Mouse (Mus musculus) bone marrow macrophage, adult 2 months (primary cell): Measurements from ENCODE around the gene Olfr516. TPM values are rescaled to one million over a fixed set of nuclear protein-coding genes. Genes with fewer than 3 reads are reported as not detected.
"Not testable (repeated sequence)": the region's sequence is repeated elsewhere in the genome, so short reads cannot be mapped to it uniquely, and the experiment has no call there.

Experiments used
- H3K27ac ChIP-seq: 2 replicates; pipeline ENCODE4 v1.5.1; 2012; ENCODE audit warnings: low read depth, low read length; ENCODE audit not compliant: insufficient read depth
- H3K4me1 ChIP-seq: 2 replicates; pipeline ENCODE4 v1.6.1; 2012; ENCODE audit warnings: low read length; ENCODE audit not compliant: control insufficient read depth, insufficient read depth
- H3K4me3 ChIP-seq: 2 replicates; pipeline ENCODE4 v1.5.1; 2012; ENCODE audit warnings: mild to moderate bottlenecking, low read length, moderate library complexity; ENCODE audit not compliant: insufficient read depth
- CTCF ChIP-seq: IDR thresholded peaks from 2 replicates; pipeline ENCODE4 v1.5.1; 2012; ENCODE audit warnings: low read depth, mild to moderate bottlenecking, low read length, moderate library complexity
- POLR2A ChIP-seq: IDR thresholded peaks from 2 replicates; pipeline ENCODE4 v1.6.1; 2012; ENCODE audit warnings: mild to moderate bottlenecking, low read depth, low read length, borderline replicate concordance
- polyA plus RNA-seq: library from polyadenylated mRNA; stranded (reverse); fragments of >200 nt; gene quantifications from 2 replicates; pipeline ENCODE4 v1.2.4, GENCODE M21; 2012; ENCODE audit not compliant: missing spikeins, insufficient read depth, insufficient read length

The Olfr516 gene
- not detected in 2 replicates for polyA plus RNA-seq

GRCm38 (mm10) chr7:108850429-108850828 lies at the start of gene Olfr516:
Gene Olfr516, minus strand, starts transcription at chr7:108850529.
- Histone ChIP-seq H3K4me3 (no peak within 1 kb of the TSS), H3K27ac (no peak within 1 kb of the TSS), H3K4me1 (no peaks in the 10 kb centered on the region)
- TF ChIP-seq CTCF: no peak
- no peak for TF ChIP-seq POLR2A

GRCm38 (mm10) chr7:108894320-108894719 lies 44.0 kb upstream of the Olfr516 start, which contains the start of gene Olfr519:
Gene Olfr519, minus strand, starts transcription at chr7:108894420.
- TF ChIP-seq POLR2A (no peak), CTCF (no peak)
- H3K4me1 ChIP-seq: no peaks in the 10 kb centered on the region
- no peak within 1 kb of the TSS for H3K27ac ChIP-seq
- no peak within 1 kb of the TSS for H3K4me3 ChIP-seq

- Histone ChIP-seq H3K4me3 (no peak within 1 kb of the TSS), H3K27ac (no peak within 1 kb of the TSS), H3K4me1 (no peaks in the 10 kb centered on the region)
- no peak for TF ChIP-seq POLR2A
- TF ChIP-seq CTCF: no peak
These were observed 34.6 kb upstream of the Olfr516 start, which contains the start of gene Olfr518 for GRCm38 (mm10) chr7:108884906-108885305. Gene Olfr518, minus strand, starts transcription at chr7:108885006.

GRCm38 (mm10) chr7:108872279-108872678 lies 21.9 kb upstream of the Olfr516 start, which contains the start of gene Olfr517:
Gene Olfr517, minus strand, starts transcription at chr7:108872379.
- no peak within 1 kb of the TSS for H3K4me3 ChIP-seq
- TF ChIP-seq POLR2A: no peak
- no peak for TF ChIP-seq CTCF
- H3K27ac ChIP-seq: no peak within 1 kb of the TSS

GRCm38 (mm10) chr7:108825897-108826296 lies 24.4 kb downstream of the Olfr516 start, which contains the start of gene Olfr514:
Gene Olfr514, minus strand, starts transcription at chr7:108825997.
- no peaks in the 10 kb centered on the region for H3K4me1 ChIP-seq
- H3K4me3 ChIP-seq: no peak within 1 kb of the TSS
- TF ChIP-seq POLR2A: no peak
- no peak for TF ChIP-seq CTCF
- no peak within 1 kb of the TSS for H3K27ac ChIP-seq

More at GRCm38 (mm10) chr7:108872279-108872678, 21.9 kb upstream of the Olfr516 start, which contains the start of gene Olfr517:
- H3K4me1 ChIP-seq: no peaks in the 10 kb centered on the region

GRCm38 (mm10) chr7:108814593-108815215 lies 35.6 kb downstream of the Olfr516 start:
- not testable (repeated sequence) for H3K27ac ChIP-seq, H3K4me3 ChIP-seq, H3K4me1 ChIP-seq

GRCm38 (mm10) chr7:108797205-108797933 lies 53.0 kb downstream of the Olfr516 start:
- Histone ChIP-seq H3K4me3 (no peak overlapping the region), H3K27ac (no peak overlapping the region), H3K4me1 (no peaks in the 10 kb centered on the region)
- TF ChIP-seq CTCF (no peak), POLR2A (no peak)

Other genes with a start within 250 kb of the Olfr516 start
- gene Olfr506, start 239.7 kb downstream of the Olfr516 start, polyA plus RNA-seq: not detected in 2 replicates
- not detected in 2 replicates for gene Olfr507, start 228.7 kb downstream of the Olfr516 start, polyA plus RNA-seq
- not detected in 2 replicates for gene Olfr508, start 220.5 kb downstream of the Olfr516 start, polyA plus RNA-seq
- not detected in 2 replicates for gene Olfr509, start 198.6 kb downstream of the Olfr516 start, polyA plus RNA-seq
- gene Olfr510, start 184.1 kb downstream of the Olfr516 start, polyA plus RNA-seq: not detected in 2 replicates
- gene Olfr512, start 137.2 kb downstream of the Olfr516 start, polyA plus RNA-seq: not detected in 2 replicates
- gene Olfr513, start 99.6 kb downstream of the Olfr516 start, polyA plus RNA-seq: not detected in 2 replicates
- gene Olfr514, start 24.5 kb downstream of the Olfr516 start, polyA plus RNA-seq: 0.87 TPM in 1 of 2 replicates, not detected in the other
- not detected in 2 replicates for gene Olfr517, start 21.9 kb upstream of the Olfr516 start, polyA plus RNA-seq
- gene Olfr518, start 34.5 kb upstream of the Olfr516 start, polyA plus RNA-seq: not detected in 2 replicates
- gene Olfr519, start 43.9 kb upstream of the Olfr516 start, polyA plus RNA-seq: not detected in 2 replicates
- 4.8 and 4.9 TPM in 2 replicates for gene Nlrp10, start 79.6 kb upstream of the Olfr516 start, polyA plus RNA-seq
- gene Eif3f, start 83.9 kb upstream of the Olfr516 start, polyA plus RNA-seq: 191 and 197 TPM in 2 replicates
- 0.17 TPM in 1 of 2 replicates, not detected in the other for gene Tub, start 99.8 kb upstream of the Olfr516 start, polyA plus RNA-seq
- not detected in 2 replicates for gene Ric3, start 232.8 kb upstream of the Olfr516 start, polyA plus RNA-seq